Mouse (Mus musculus): Measurements from ENCODE around the gene Rpl27a. TPM values are rescaled to one million over a fixed set of nuclear protein-coding genes. Genes with fewer than 3 reads are reported as not detected.

Gene Rpl27a
- 317 TPM for polyA plus RNA-seq (2014; fragmentation: Illumina TruSeq; extraction: RNeasy Lipid Tissue Mini Kit (QIAGEN cat#74804); ENCODE audit: low read depth, low replicate concordance)

GRCm38 (mm10) chr7:109518838-109519696 is at the start of gene Rpl27a:
Gene Rpl27a (plus strand): TSS chr7:109519147.

DNA sequence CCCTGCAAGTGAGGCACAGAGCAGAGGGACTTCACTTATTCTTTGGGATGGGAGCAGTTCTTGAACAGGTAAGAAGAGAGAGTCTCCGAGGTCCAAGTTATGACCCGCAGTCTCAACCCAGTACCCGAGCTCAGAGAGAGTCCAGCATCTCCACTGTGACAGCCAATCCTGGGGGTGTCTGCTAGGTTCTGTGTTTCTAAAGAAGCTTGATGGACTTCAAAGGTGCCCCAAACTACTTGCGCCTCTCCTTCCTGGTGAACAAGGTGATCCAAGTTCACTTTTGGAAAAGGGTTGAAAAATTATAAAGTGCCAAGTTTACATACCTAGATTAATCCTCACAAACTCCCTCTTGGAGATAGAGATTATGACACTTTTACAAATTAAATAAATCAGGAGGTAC is 10.9 kb upstream of the Rpl27a start, which contains the start of gene Trim66:
Gene Trim66, minus strand, starts transcription at position 101 of the 400 bp plus-strand sequence.

Other genes starting within 250 kb of the Rpl27a start
- gene Stk33, start 80.1 kb upstream of the Rpl27a start, polyA plus RNA-seq (2014; fragmentation: Illumina TruSeq; extraction: RNeasy Lipid Tissue Mini Kit (QIAGEN cat#74804); ENCODE audit: low read depth, low replicate concordance), result not detected
- 0.21 TPM for gene Trim66, start 11.0 kb upstream of the Rpl27a start, polyA plus RNA-seq (2014; fragmentation: Illumina TruSeq; extraction: RNeasy Lipid Tissue Mini Kit (QIAGEN cat#74804); ENCODE audit: low read depth, low replicate concordance)
- 36.2 TPM for gene St5, start 184.5 kb downstream of the Rpl27a start, polyA plus RNA-seq (2014; fragmentation: Illumina TruSeq; extraction: RNeasy Lipid Tissue Mini Kit (QIAGEN cat#74804); ENCODE audit: low read depth, low replicate concordance)
- 15.1 TPM for gene Akip1, start 184.5 kb downstream of the Rpl27a start, polyA plus RNA-seq (2014; fragmentation: Illumina TruSeq; extraction: RNeasy Lipid Tissue Mini Kit (QIAGEN cat#74804); ENCODE audit: low read depth, low replicate concordance)
- gene BC051019, start 204.7 kb downstream of the Rpl27a start, polyA plus RNA-seq (2014; fragmentation: Illumina TruSeq; extraction: RNeasy Lipid Tissue Mini Kit (QIAGEN cat#74804); ENCODE audit: low read depth, low replicate concordance), result not detected
- not detected for gene Ascl3, start 212.6 kb downstream of the Rpl27a start, polyA plus RNA-seq (2014; fragmentation: Illumina TruSeq; extraction: RNeasy Lipid Tissue Mini Kit (QIAGEN cat#74804); ENCODE audit: low read depth, low replicate concordance)
- gene Tmem9b, start 233.7 kb downstream of the Rpl27a start, polyA plus RNA-seq (2014; fragmentation: Illumina TruSeq; extraction: RNeasy Lipid Tissue Mini Kit (QIAGEN cat#74804); ENCODE audit: low read depth, low replicate concordance), result 46.0 TPM